Mouse (Mus musculus) kidney, adult 8-10 months (tissue): ENCODE data around the gene Rimbp2.
"Not testable (repeated sequence)": the region's sequence is repeated elsewhere in the genome, so short reads cannot be mapped to it uniquely, and the experiment has no call there.

ENCODE experiments used
- DNase-seq, 2 experiments: peaks; one replicate each; pipeline ENCODE4 v3.0.0; 2022

Rimbp2 gene

GRCm38 (mm10) chr5:128953278-128954070 is at the start of gene Rimbp2:
Rimbp2 (minus strand) TSS chr5:128953486.
- no peak for DNase-seq

- DNase-seq: peak; percentile 26 to 29
Measured at GRCm38 (mm10) chr5:129002571-129003011, 49.3 kb upstream of the Rimbp2 start.

- no peak for DNase-seq
Measured at GRCm38 (mm10) chr5:129000706-129001468, 47.6 kb upstream of the Rimbp2 start.

GRCm38 (mm10) chr5:128987141-128987954 is 34.1 kb upstream of the Rimbp2 start:
- DNase-seq: peak; percentile 71 to 79

- no peak for DNase-seq
Measured at GRCm38 (mm10) chr5:128985946-128986345, 32.7 kb upstream of the Rimbp2 start.

GRCm38 (mm10) chr5:128984536-128984935 is 31.2 kb upstream of the Rimbp2 start:
- DNase-seq: no peak

GRCm38 (mm10) chr5:128981607-128982006 is 28.3 kb upstream of the Rimbp2 start:
- DNase-seq: peak in 1 of 2 experiments; percentile 71

- no peak for DNase-seq
Measured at GRCm38 (mm10) chr5:128980857-128981256, 27.6 kb upstream of the Rimbp2 start.

- DNase-seq: no peak
Measured at GRCm38 (mm10) chr5:128978957-128979356, 25.7 kb upstream of the Rimbp2 start.

GRCm38 (mm10) chr5:128977466-128977865 is 24.2 kb upstream of the Rimbp2 start:
- DNase-seq: not testable (repeated sequence)

GRCm38 (mm10) chr5:128976266-128976665 is 23.0 kb upstream of the Rimbp2 start:
- DNase-seq: peak; percentile 58 to 59

GRCm38 (mm10) chr5:128971298-128971697 is 18.0 kb upstream of the Rimbp2 start:
- DNase-seq: peak in 1 of 2 experiments; percentile 68

GRCm38 (mm10) chr5:128970878-128971277 is 17.6 kb upstream of the Rimbp2 start:
- DNase-seq: no peak

GRCm38 (mm10) chr5:128964353-128964752 is 11.1 kb upstream of the Rimbp2 start:
- DNase-seq: no peak

- DNase-seq: no peak
Measured at GRCm38 (mm10) chr5:128958916-128959315, 5.6 kb upstream of the Rimbp2 start.

- peak in 1 of 2 experiments; percentile 9 for DNase-seq
Measured at GRCm38 (mm10) chr5:128954371-128954770, 1.1 kb upstream of the Rimbp2 start.

GRCm38 (mm10) chr5:128952291-128953195 is 743 bp downstream of the Rimbp2 start:
- DNase-seq: no peak

GRCm38 (mm10) chr5:128951472-128951871 is 1.8 kb downstream of the Rimbp2 start:
- no peak for DNase-seq

- DNase-seq: peak in 1 of 2 experiments; percentile 23
Measured at GRCm38 (mm10) chr5:128947093-128947492, 6.2 kb downstream of the Rimbp2 start.

GRCm38 (mm10) chr5:128940436-128940835 is 12.8 kb downstream of the Rimbp2 start:
- DNase-seq: no peak

GRCm38 (mm10) chr5:128935359-128935899 is 17.9 kb downstream of the Rimbp2 start:
- DNase-seq: no peak
